Mouse (Mus musculus) hematopoietic stem cell, adult 5-6 weeks (primary cell): ENCODE data around the gene Tipin. TPM values are rescaled to one million over a fixed set of nuclear protein-coding genes. Genes with fewer than 3 reads are reported as not detected.

Experiments
- ATAC-seq, 2 experiments: fragments of 125-278 bp in 1 of 2; replicated peaks in 1 of 2; 2 replicates each; pipeline ENCODE4 v1.8.0; 2016 to 2017; ENCODE audit warnings: inconsistent platforms in 2 of 2, mild to moderate bottlenecking in 2 of 2, moderate number of reproducible peaks in 2 of 2, low read depth in 1 of 2, moderate TSS enrichment in 1 of 2; ENCODE audit not compliant: low FRiP score in 2 of 2, poor library complexity in 2 of 2, severe bottlenecking in 2 of 2, insufficient read depth in 1 of 2, low TSS enrichment in 1 of 2
- total RNA-seq: library from RNA; stranded (forward); fragments of 172-1452, 232-1000 nt; gene quantifications from 2 replicates; pipeline ENCODE4 v1.2.3, GENCODE M21; 2017

Tipin gene
- total RNA-seq, 1 experiment from 2014 or later: 200 TPM

DNA sequence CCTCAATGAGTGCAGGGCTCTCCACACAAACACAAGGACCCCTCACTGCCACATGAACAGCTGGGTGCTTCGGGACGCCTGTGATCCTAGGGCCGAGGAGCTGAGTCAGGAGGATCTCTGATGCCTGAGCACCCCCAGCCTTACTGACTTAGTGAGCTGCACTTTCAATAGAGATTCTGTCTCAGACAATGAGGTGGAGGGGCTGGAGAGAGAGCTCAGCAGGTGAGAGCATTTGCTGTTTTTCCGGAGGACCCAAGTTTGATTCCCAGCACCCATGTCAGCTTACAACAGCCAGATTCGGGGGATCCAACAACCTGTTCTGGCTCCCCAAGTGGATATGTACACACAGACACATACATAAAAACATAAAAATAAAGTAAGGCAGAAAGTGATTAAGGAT is 35.6 kb downstream of the Tipin start:
- no peak for ATAC-seq

DNA sequence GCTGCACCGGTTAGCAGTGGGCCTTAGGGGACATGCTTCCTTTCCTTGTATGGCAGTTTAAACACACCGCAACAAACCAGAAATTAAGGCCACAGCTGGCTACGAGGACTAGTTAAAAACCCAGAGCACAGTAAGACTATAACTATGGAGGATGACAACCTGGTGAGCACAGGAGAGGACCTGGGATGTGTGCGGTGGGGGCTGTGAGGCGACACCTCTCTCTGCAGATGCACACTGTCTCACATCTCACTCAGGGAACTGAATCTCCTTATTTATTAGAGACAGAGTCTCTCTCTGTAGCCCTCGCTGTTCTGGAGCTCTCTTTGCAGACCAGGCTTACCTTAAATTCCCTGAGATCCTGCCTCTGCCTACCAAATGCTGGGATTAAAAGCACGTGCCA is 42.6 kb downstream of the Tipin start:
- no peak for ATAC-seq

- no peak for ATAC-seq
Observed at GRCm38 (mm10) chr9:64335825-64336224, 54.4 kb downstream of the Tipin start.

- ATAC-seq: no peak
Observed at GRCm38 (mm10) chr9:64339361-64339760, 58.0 kb downstream of the Tipin start.

GRCm38 (mm10) chr9:64340351-64341253 is 59.2 kb downstream of the Tipin start:
- ATAC-seq: peak; percentile 74 to 78

GRCm38 (mm10) chr9:64341254-64341566 is 59.8 kb downstream of the Tipin start, which contains the start of gene Dis3l:
Gene Dis3l, minus strand, starts transcription at chr9:64341288.
- ATAC-seq: no peak

- ATAC-seq: no peak
Observed at GRCm38 (mm10) chr9:64341671-64342070, 60.3 kb downstream of the Tipin start.

DNA sequence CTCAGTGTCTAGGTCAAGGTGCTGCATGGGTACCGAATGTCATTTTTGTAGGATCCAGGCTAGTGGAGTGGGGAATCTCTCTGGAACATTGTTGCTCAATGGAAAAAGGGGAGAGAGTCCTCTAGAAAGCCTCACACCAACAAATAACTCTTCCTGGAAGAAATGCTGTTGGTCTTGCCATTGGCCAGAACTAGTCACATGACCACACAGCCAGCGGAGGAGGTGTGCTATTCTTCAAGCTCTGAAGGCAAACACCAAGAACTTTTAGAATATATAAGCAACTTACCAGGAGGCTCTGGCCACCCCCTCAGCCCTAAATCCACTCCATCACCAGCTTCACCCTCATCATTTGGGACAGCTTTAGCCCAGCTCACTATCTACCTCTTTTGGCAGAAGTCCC is 62.3 kb downstream of the Tipin start:
- ATAC-seq: no peak

- peak in 1 of 2 experiments; percentile 34; a peak in 2 of 4 replicates for ATAC-seq
Observed at GRCm38 (mm10) chr9:64345931-64346330, 64.5 kb downstream of the Tipin start.

DNA sequence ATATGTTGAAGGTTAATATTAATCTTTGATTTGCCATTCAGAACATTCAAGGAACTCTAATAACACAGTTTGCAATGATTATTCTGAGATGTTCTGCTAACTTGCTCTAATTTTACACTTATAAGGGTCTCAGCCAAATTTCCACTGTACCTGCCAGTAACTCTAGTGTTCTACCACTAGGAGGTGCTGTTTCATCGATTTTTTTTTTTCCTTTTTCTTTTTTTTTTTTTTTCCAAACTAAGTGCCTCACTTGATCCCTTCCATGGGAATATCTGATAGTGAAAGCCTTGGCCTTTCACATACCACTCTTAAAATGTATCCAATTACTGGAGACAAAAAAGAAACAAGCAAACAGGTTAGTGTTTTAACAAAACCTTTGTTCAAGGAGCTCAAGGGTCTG is 66.0 kb downstream of the Tipin start:
- ATAC-seq: no peak

DNA sequence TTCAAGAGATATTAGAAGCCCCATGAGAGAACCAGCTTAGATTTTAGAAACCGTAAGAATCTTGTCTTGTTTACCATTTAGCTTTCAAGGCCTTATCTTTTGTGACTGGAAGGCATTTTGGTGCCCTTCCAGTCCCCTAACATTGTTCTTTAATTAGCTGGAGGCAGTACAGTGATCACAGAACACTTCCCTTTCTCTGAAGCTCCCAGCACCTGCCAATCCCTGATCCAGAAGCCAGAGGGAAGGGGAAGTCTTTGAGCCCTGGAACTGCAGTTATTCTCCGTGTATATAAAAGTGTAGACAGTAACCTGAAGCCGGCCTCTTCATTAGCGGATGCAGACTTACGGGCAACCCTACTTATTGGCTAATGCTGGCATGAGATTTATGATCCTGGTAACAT is 68.1 kb downstream of the Tipin start:
- ATAC-seq: no peak

- ATAC-seq: no peak
Observed at GRCm38 (mm10) chr9:64351191-64351590, 69.8 kb downstream of the Tipin start.

Other genes starting within 250 kb of the Tipin start
- gene Lctl, start 164.4 kb upstream of the Tipin start, total RNA-seq: not detected in 2 replicates
- gene Zwilch, start 108.5 kb upstream of the Tipin start, total RNA-seq: 78.7 and 144 TPM in 2 replicates
- gene Rpl4, start 108.2 kb upstream of the Tipin start, total RNA-seq: 3,004 and 3,174 TPM in 2 replicates
- 33.3 and 46.5 TPM in 2 replicates for gene Snapc5, start 102.3 kb upstream of the Tipin start, total RNA-seq
- gene Uchl4, start 46.4 kb upstream of the Tipin start, total RNA-seq: 1.4 TPM in 1 of 2 replicates, not detected in the other
- gene Map2k1, start 27.9 kb upstream of the Tipin start, total RNA-seq: 47.4 and 50.0 TPM in 2 replicates
- gene Dis3l, start 59.7 kb downstream of the Tipin start, total RNA-seq: 17.9 and 24.9 TPM in 2 replicates
- gene Megf11, start 104.0 kb downstream of the Tipin start, total RNA-seq: 0.25 TPM in 1 of 2 replicates, not detected in the other